Mouse (Mus musculus) cerebellum, adult 2 months (tissue): ENCODE results near the gene Sox5.

Source experiments
- CTCF ChIP-seq: fragments of 200-500 bp; IDR thresholded peaks from 2 replicates; pipeline ENCODE4 v1.5.1; 2011; ENCODE audit warnings: low read depth, mild to moderate bottlenecking, control low read depth, low read length, moderate library complexity, borderline replicate concordance; ENCODE audit not compliant: insufficient read depth
- POLR2A ChIP-seq: fragments of 200-500 bp; IDR thresholded peaks from 2 replicates; pipeline ENCODE4 v1.6.1; 2011; ENCODE audit warnings: low read length, control low read depth, borderline replicate concordance; ENCODE audit not compliant: insufficient read depth

- no peak for TF ChIP-seq POLR2A
- TF ChIP-seq CTCF = no peak
These were observed 644.9 kb downstream of the Sox5 start for GRCm38 (mm10) chr6:144136894-144137293.
